Mouse (Mus musculus): ENCODE results near the gene Mrpl48.
A peak's percentile ranks its signal among the peaks of the same experiment; 100 is the strongest.

The Mrpl48 gene

GRCm38 (mm10) chr7:100534216-100534615 lies 73.9 kb downstream of the Mrpl48 start:
- DNase-seq (ENCODE audit: low read depth, low spot score): no peak

- no peak for DNase-seq (ENCODE audit: low read depth, low spot score)
These were observed 74.6 kb downstream of the Mrpl48 start for GRCm38 (mm10) chr7:100533503-100533902.

- DNase-seq (ENCODE audit: low read depth, low spot score): no peak
These were observed 77.3 kb downstream of the Mrpl48 start for GRCm38 (mm10) chr7:100530766-100531165.

GRCm38 (mm10) chr7:100524669-100525068 lies 83.4 kb downstream of the Mrpl48 start:
- DNase-seq (ENCODE audit: low read depth, low spot score): no peak

- DNase-seq (ENCODE audit: low read depth, low spot score): no peak
These were observed 85.9 kb downstream of the Mrpl48 start for GRCm38 (mm10) chr7:100522222-100522621.

GRCm38 (mm10) chr7:100520663-100521285 lies 87.3 kb downstream of the Mrpl48 start:
- peak; percentile 40 for DNase-seq (ENCODE audit: low read depth, low spot score)

GRCm38 (mm10) chr7:100520204-100520603 lies 87.9 kb downstream of the Mrpl48 start:
- DNase-seq (ENCODE audit: low read depth, low spot score): no peak

GRCm38 (mm10) chr7:100514573-100514972 lies 93.5 kb downstream of the Mrpl48 start, which contains the start of gene Dnajb13:
TSS of gene Dnajb13 (minus strand) at chr7:100514960.
- DNase-seq (ENCODE audit: low read depth, low spot score): no peak

- DNase-seq (ENCODE audit: low read depth, low spot score): no peak
These were observed 96.5 kb downstream of the Mrpl48 start for GRCm38 (mm10) chr7:100511602-100512001.

GRCm38 (mm10) chr7:100508670-100509069 lies 99.4 kb downstream of the Mrpl48 start:
- DNase-seq (ENCODE audit: low read depth, low spot score): no peak

- DNase-seq (ENCODE audit: low read depth, low spot score): no peak
These were observed 101.6 kb downstream of the Mrpl48 start for GRCm38 (mm10) chr7:100506494-100506893.

GRCm38 (mm10) chr7:100504740-100505487 lies 103.2 kb downstream of the Mrpl48 start:
- no peak for DNase-seq (ENCODE audit: low read depth, low spot score)

GRCm38 (mm10) chr7:100503076-100503475 lies 105.0 kb downstream of the Mrpl48 start:
- DNase-seq (ENCODE audit: low read depth, low spot score): no peak

- no peak for DNase-seq (ENCODE audit: low read depth, low spot score)
These were observed 105.7 kb downstream of the Mrpl48 start for GRCm38 (mm10) chr7:100502374-100502922.

- DNase-seq (ENCODE audit: low read depth, low spot score): no peak
These were observed 106.2 kb downstream of the Mrpl48 start for GRCm38 (mm10) chr7:100501844-100502373.

- DNase-seq (ENCODE audit: low read depth, low spot score): no peak
These were observed 106.9 kb downstream of the Mrpl48 start for GRCm38 (mm10) chr7:100501027-100501843.

GRCm38 (mm10) chr7:100500276-100500977 lies 107.7 kb downstream of the Mrpl48 start:
- no peak for DNase-seq (ENCODE audit: low read depth, low spot score)

- no peak for DNase-seq (ENCODE audit: low read depth, low spot score)
These were observed 108.6 kb downstream of the Mrpl48 start for GRCm38 (mm10) chr7:100499465-100499864.

- no peak for DNase-seq (ENCODE audit: low read depth, low spot score)
These were observed 110.1 kb downstream of the Mrpl48 start for GRCm38 (mm10) chr7:100497982-100498381.

GRCm38 (mm10) chr7:100497402-100497801 lies 110.7 kb downstream of the Mrpl48 start:
- DNase-seq (ENCODE audit: low read depth, low spot score): no peak

GRCm38 (mm10) chr7:100496791-100497190 lies 111.3 kb downstream of the Mrpl48 start:
- no peak for DNase-seq (ENCODE audit: low read depth, low spot score)

All from telencephalon, adult 2 months (tissue).